Mouse (Mus musculus) Patski (cell line): ENCODE results near the gene Idi1. TPM values are rescaled to one million over a fixed set of nuclear protein-coding genes. Genes with fewer than 3 reads are reported as not detected.
A peak's percentile ranks its signal among the peaks of the same experiment; 100 is the strongest.
"Not testable (repeated sequence)": the region's sequence is repeated elsewhere in the genome, so short reads cannot be mapped to it uniquely, and the experiment has no call there.

ENCODE experiments used
- ATAC-seq: fragments of 100-300 bp; one replicate; pipeline ENCODE4 v1.8.0; 2021
- CTCF ChIA-PET: fragments of 350-600 bp; sonication (Branson Sonifier 250); formaldehyde crosslinking; loops from one replicate; lab custom pipeline; 2022; ENCODE audit warnings: inconsistent platforms; lab: Charles Lee
- POLR2A ChIA-PET: fragments of 350-600 bp; sonication (Branson Sonifier 250); formaldehyde crosslinking; loops from one replicate; lab custom pipeline; 2022; ENCODE audit warnings: antibody characterized with exemption, inconsistent platforms; lab: Charles Lee
- DNase-seq: peaks from one replicate; pipeline ENCODE4 v3.0.0-alpha.2; 2011; ENCODE audit warnings: low read depth, low spot score
- H3K27me3 ChIP-seq: fragments of 371-371 bp; one replicate; pipeline ENCODE4 v1.5.1; 2021
- CTCF ChIP-seq: fragments of 100-300 bp; IDR thresholded peaks from one replicate; pipeline ENCODE4 v1.5.1; 2021
- in situ Hi-C: fragments of 300-500 bp; cut with MboI; formaldehyde crosslinking; loops from 3 replicates; pipeline ENCODE4 v1.11.1; 2018; ENCODE audit warnings: low pct_unique_long_range_greater_than_20kb, mixed read lengths
- polyA plus RNA-seq: library from polyadenylated mRNA; unstranded; gene quantifications from one replicate; pipeline ENCODE4 v1.2.3, GENCODE M21; 2021

Gene Idi1
- polyA plus RNA-seq, 1 experiment from 2014 or later, result 13.3 TPM

DNA sequence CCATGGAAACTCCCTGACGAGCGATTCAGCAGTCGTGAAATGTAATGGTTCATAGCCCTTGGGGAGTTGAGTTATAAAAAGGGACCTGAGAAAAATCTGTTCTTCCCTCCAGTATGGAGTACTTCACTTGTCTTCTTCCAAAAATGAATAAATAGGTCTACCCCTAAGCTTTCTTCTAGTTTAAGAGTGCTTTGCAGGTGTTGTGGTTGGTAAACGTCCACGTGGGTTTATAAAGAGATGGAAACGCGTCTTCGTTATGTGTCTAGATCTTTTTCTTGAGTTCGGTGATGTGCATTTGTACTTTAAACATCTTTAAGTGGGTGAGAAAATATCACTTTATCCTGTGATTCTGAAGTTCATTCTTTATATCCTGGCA is 872 bp downstream of the Idi1 start:
- in situ Hi-C loops, result no loop called here
- H3K27me3 ChIP-seq, result peaks cover 5% of the 10 kb centered on the region
- ATAC-seq, result no peak
- no peak for DNase-seq
- POLR2A ChIA-PET, result interaction anchor here (1.2 kb wide), 1 partner anchor 8 kb away, joined by 3 read pairs; no protein-coding TSS in a partner anchor
- TF ChIP-seq CTCF, result no peak
- CTCF ChIA-PET, result interaction anchor here (2.9 kb wide), 1 partner anchor 14 kb away, joined by 22 read pairs; the partner anchor contains the start of gene Wdr37

DNA sequence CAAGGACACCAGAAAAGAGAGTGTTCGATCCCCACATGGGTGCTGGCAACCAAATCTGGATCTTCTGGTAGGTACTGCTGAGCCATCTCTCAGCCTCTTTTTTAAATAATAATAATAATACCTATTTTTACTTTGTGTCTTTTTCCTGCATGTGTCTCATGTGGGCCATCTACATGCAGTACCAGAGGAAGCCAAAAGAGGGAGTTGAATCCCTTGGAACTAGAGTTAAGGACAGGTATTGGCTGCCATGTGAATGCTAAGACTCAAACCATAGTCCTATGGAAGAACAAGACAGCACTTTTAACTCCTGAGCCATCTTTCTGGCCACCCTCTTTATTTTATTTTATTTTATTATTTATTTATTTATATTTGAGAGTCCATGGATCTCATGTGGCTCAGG is 3.3 kb downstream of the Idi1 start:
- ChIA-PET CTCF (interaction anchor here (1.7 kb wide), 1 partner anchor 18 kb away, joined by 7 read pairs; the partner anchor contains the start of gene Wdr37), POLR2A (no interaction called here)
- DNase-seq (no peak), ATAC-seq (no peak)
- in situ Hi-C loops, result no loop called here
- no peaks in the 10 kb centered on the region for H3K27me3 ChIP-seq
- TF ChIP-seq CTCF, result peak; percentile 60

DNA sequence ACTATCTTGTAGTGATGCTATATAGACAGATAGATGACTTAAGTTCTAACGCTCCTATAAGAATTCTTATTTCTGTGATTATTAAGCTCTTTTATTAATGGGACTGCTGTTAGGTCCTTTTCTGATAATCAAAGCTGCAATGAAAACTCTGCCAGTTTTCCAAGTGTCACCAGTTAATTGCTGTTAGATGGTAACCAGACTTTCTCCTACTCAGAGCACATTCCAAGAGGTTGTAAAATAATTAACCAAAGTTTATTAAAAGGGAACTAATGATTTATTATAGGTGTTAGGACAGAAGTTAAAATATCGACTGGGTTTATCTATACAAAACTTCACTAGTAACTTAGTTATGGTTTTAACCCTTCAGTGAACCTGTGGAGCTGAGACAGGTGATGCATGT is 20.7 kb downstream of the Idi1 start:
- CTCF ChIA-PET, in situ Hi-C loops: not testable (repeated sequence)

DNA sequence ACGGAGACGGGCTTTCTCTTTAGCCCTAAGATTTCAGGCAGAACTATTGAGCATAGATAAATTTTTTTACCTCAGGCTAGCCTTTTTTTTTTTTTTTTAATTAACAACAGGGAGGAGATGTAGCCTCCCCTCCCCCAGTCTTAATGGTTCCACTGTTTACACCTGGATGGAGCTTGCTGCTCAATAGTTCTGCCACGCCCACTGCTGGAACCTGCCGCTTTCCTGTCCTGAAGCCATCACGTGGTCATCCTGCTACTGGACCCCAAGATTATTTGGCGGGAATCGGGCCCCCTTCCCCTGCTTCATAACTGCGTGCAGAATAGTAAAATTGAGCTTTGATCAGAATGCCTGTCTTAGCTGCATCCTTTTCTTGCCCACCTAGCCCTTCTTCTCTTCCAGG is 28.6 kb downstream of the Idi1 start:
- CTCF ChIA-PET, DNase-seq, ATAC-seq, H3K27me3 ChIP-seq, in situ Hi-C loops: not testable (repeated sequence)
- POLR2A ChIA-PET, result interaction anchor here (0.7 kb wide), 1 partner anchor 1669 kb away, joined by 5 read pairs; no protein-coding TSS in a partner anchor

More for the DNA sequence above, 20.7 kb downstream of the Idi1 start:
- POLR2A ChIA-PET, DNase-seq, ATAC-seq, H3K27me3 ChIP-seq: not testable (repeated sequence)

DNA sequence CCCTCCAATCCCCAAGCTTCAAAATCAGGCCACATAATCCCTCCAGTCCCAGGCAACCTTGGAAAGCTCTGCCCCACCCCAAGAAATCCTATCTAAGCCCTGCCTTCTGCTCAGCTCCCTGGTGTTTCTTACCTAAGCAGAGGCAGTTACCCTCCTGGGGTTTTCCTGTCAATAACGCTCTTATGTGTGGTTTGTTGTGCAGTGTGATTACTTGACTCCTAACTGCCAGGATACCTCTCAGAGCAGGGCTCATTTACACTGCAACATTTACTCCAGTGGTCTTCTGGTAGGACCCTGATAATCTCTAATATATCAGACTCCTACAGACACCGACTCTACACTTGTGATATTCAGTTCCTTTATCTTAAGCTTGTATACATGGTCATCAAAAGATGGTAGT is 48.2 kb downstream of the Idi1 start:
- ChIA-PET CTCF (no interaction called here), POLR2A (interaction anchor here (0.6 kb wide), 1 partner anchor 193 kb away, joined by 5 read pairs; no protein-coding TSS in a partner anchor)
- TF ChIP-seq CTCF, result no peak
- ATAC-seq (no peak), DNase-seq (no peak)
- in situ Hi-C loops, result no loop called here
- peaks cover 11% of the 10 kb centered on the region for H3K27me3 ChIP-seq

DNA sequence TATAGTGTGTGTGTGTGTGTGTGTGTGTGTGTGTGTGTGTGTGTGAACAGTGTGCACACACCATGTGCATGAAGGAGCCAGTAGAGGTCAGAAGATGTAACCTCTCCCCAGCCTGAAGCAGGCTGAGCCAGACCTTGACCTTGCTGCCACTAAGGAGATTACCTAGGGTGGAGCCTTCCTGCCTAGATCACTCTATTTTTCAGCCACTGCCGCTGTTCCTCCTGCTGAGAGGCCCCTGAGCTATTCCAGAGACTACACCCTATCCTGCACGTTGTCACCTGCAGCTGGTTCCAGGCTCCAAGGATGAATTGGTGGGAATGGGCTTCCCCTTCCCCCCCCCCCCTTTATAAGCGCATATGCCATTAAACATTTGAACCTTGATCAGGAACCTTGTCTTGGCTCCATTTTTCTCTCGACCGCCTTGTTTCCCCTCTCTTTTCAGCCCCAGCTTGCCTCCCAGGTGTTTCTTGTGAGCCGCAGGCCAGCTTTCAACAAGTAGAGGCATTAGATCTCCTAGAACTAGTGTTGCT is 52.4 kb downstream of the Idi1 start:
- in situ Hi-C loops, CTCF ChIA-PET, ATAC-seq: not testable (repeated sequence)

DNA sequence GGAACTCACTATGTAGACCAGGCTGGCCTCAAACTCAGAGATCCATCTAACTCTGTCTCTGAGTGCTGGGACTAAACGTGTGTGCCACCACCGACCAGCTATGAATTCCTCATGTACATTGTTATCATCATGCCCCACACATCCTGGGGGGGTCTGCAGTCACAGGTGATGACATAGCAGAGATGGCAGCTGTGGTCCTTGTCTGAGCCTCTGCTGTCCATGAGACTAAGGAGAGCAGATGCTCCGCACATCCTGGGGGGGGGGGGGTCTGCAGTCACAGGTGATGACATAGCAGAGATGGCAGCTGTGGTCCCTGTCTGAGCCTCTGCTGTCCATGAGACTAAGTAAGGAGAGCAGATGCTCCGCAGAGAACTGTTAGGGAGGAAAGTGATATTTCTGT is 55.8 kb downstream of the Idi1 start:
- H3K27me3 ChIP-seq, in situ Hi-C loops, POLR2A ChIA-PET, DNase-seq, CTCF ChIA-PET, ATAC-seq: not testable (repeated sequence)

More for the DNA sequence above, 52.4 kb downstream of the Idi1 start:
- H3K27me3 ChIP-seq, DNase-seq, POLR2A ChIA-PET: not testable (repeated sequence)

DNA sequence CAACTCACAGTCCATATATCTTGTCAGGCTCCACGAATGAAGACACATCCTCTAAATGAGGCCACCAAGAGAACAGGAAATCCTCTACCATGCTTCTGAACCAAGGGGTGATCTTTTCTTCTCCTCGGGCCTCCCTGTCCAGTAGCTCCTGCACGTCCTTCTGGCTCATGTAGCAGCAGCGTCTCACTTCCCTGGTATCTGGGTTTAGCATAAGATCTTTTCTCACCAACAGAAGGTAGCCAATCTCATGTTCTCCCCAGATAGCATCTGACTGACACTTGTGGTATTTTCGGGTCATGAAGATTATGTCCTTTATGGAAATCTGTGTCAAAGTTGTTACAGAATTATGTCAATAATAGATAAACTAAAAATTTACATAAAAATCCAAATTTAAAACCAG is 56.4 kb downstream of the Idi1 start:
- ATAC-seq, in situ Hi-C loops, H3K27me3 ChIP-seq, POLR2A ChIA-PET, CTCF ChIA-PET, DNase-seq: not testable (repeated sequence)

Other genes starting within 250 kb of the Idi1 start
- 17.6 TPM for gene Wdr37, start 13.6 kb upstream of the Idi1 start, polyA plus RNA-seq
- not detected for gene Gm9745, start 62.7 kb downstream of the Idi1 start, polyA plus RNA-seq
- not detected for gene Idi2, start 67.4 kb downstream of the Idi1 start, polyA plus RNA-seq
- 67.2 TPM for gene Gtpbp4, start 110.6 kb downstream of the Idi1 start, polyA plus RNA-seq
- gene Larp4b, start 208.4 kb downstream of the Idi1 start, polyA plus RNA-seq, result 45.2 TPM